Mouse (Mus musculus) ES-Bruce4 (cell line): ENCODE measurements around the gene Gm29609. TPM values are rescaled to one million over a fixed set of nuclear protein-coding genes. Genes with fewer than 3 reads are reported as not detected.

ENCODE experiments used
- H3K27ac ChIP-seq: 2 replicates; pipeline ENCODE4 v1.5.1; 2012; ENCODE audit warnings: low read length, inconsistent platforms; ENCODE audit not compliant: insufficient read depth
- H3K27me3 ChIP-seq: 2 replicates; pipeline ENCODE4 v1.6.1; 2012; ENCODE audit warnings: mild to moderate bottlenecking, low read length, inconsistent platforms; ENCODE audit not compliant: control insufficient read depth, poor library complexity, insufficient read depth, severe bottlenecking
- H3K36me3 ChIP-seq: 2 replicates; pipeline ENCODE4 v1.6.1; 2012; ENCODE audit warnings: inconsistent platforms, mild to moderate bottlenecking, low read length, moderate library complexity; ENCODE audit not compliant: control insufficient read depth, poor library complexity, insufficient read depth, severe bottlenecking
- H3K4me1 ChIP-seq: one replicate; pipeline ENCODE4 v1.8.1; 2011; ENCODE audit warnings: low read length; ENCODE audit not compliant: control insufficient read depth, insufficient read depth
- H3K4me3 ChIP-seq: 2 replicates; pipeline ENCODE4 v1.5.1; 2011; ENCODE audit warnings: low read depth, mild to moderate bottlenecking, low read length
- H3K9ac ChIP-seq: 2 replicates; pipeline ENCODE4 v1.6.1; 2012; ENCODE audit warnings: low read depth, mild to moderate bottlenecking, inconsistent platforms; ENCODE audit not compliant: poor library complexity, severe bottlenecking
- H3K9me3 ChIP-seq: replicated peaks from 2 replicates; pipeline ENCODE4 v1.6.1; 2012; ENCODE audit warnings: mild to moderate bottlenecking, low read length, inconsistent platforms; ENCODE audit not compliant: control insufficient read depth, poor library complexity, insufficient read depth, severe bottlenecking
- CTCF ChIP-seq: IDR thresholded peaks from one replicate; pipeline ENCODE4 v1.8.1; 2011; ENCODE audit warnings: low read depth, low read length
- EP300 ChIP-seq: IDR thresholded peaks from 2 replicates; pipeline ENCODE4 v1.6.1; 2011; ENCODE audit warnings: low read depth, low read length; ENCODE audit not compliant: insufficient read depth
- POLR2A ChIP-seq: IDR thresholded peaks from one replicate; pipeline ENCODE4 v1.8.1; 2011; ENCODE audit warnings: low read length; ENCODE audit not compliant: insufficient read depth
- polyA plus RNA-seq: library from polyadenylated mRNA; stranded (reverse); fragments of >200 nt; gene quantifications from 2 replicates; pipeline ENCODE4 v1.2.4, GENCODE M21; 2011; ENCODE audit warnings: low read depth; ENCODE audit not compliant: missing spikeins, insufficient read depth, insufficient read length

The Gm29609 gene
- polyA plus RNA-seq, 1 experiment: 2.6 TPM

DNA sequence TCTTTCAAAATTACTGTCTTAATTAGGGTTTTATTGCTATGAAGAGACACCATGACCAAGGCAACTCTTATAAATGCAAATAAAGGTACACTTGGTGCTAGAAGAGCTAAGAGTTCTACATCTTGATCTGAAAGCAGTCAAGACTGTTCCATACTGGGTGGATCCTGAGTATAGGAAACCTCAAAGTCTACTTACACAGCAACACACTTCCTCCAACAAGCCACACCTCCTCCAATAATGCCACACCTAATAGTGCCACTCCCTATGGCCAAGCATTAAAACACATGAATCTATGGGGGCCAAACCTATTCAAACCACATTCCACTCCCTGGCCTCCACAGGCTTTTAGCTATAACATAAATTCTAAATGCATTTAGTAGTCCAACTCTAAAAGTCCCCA, 17.2 kb downstream of the Gm29609 start:
- no peak overlapping the region for H3K9ac ChIP-seq
- H3K27ac ChIP-seq: no peak overlapping the region
- no peaks in the 10 kb centered on the region for H3K27me3 ChIP-seq
- H3K9me3 ChIP-seq: no peaks in the 10 kb centered on the region
- peaks cover 81% of the 10 kb centered on the region for H3K36me3 ChIP-seq
- TF ChIP-seq CTCF (no peak), POLR2A (no peak), EP300 (no peak)
- H3K4me3 ChIP-seq: no peak overlapping the region
- no peaks in the 10 kb centered on the region for H3K4me1 ChIP-seq

- TF ChIP-seq EP300 (no peak), CTCF (no peak), POLR2A (peak; percentile 82)
- Histone ChIP-seq H3K4me1 (no peaks in the 10 kb centered on the region), H3K36me3 (peaks cover 26% of the 10 kb centered on the region), H3K27ac (no peak within 1 kb of the TSS), H3K9ac (peak within 1 kb of the TSS; percentile 64), H3K4me3 (peak within 1 kb of the TSS; percentile 78), H3K9me3 (no peaks in the 10 kb centered on the region), H3K27me3 (no peaks in the 10 kb centered on the region)
These were observed 25.6 kb downstream of the Gm29609 start, which contains the start of gene Mpv17 for GRCm38 (mm10) chr5:31154152-31154553. TSS of gene Mpv17 (minus strand) at chr5:31154251.

DNA sequence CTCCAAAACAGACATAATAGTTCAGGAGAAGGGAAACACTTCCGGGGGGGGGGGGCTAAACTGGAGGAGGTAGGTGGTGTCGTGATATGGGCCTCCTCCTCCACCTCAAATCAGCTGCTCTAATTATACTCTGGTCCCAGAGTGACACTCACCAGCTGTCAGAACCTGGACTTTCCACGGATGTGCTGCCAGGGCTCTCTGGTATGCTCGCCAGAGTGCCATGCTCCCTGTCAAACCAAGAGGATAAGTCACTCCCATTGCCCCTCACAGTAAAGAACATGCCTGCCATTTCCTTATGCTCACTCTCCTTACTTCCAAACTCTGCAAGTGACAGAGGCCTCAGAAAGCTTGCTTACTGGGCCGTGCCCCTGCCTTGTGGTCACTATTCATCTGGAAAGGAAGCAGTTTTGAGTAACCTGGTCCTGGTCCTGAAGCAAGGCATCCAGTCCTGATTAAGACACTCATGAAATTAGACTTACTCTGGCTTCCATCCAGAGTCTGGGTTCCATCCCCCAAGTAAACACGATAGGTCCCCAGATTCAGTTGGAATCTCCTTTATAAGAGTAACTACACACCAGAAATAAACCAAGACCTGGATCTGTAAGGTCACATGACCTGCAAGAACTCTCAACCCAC, 26.1 kb downstream of the Gm29609 start:
- Histone ChIP-seq H3K27ac (no peak overlapping the region), H3K4me1 (no peaks in the 10 kb centered on the region), H3K9me3 (no peaks in the 10 kb centered on the region), H3K9ac (peak overlapping the region; percentile 64), H3K4me3 (peak overlapping the region; percentile 78), H3K36me3 (peaks cover 22% of the 10 kb centered on the region), H3K27me3 (no peaks in the 10 kb centered on the region)
- TF ChIP-seq CTCF: no peak
- no peak for TF ChIP-seq POLR2A
- no peak for TF ChIP-seq EP300

GRCm38 (mm10) chr5:31151746-31152145, 28.0 kb downstream of the Gm29609 start:
- Histone ChIP-seq H3K36me3 (peaks cover 3% of the 10 kb centered on the region; the same call in 1 of the 2 replicates), H3K27ac (no peak overlapping the region), H3K4me1 (no peaks in the 10 kb centered on the region), H3K9ac (no peak overlapping the region), H3K27me3 (no peaks in the 10 kb centered on the region), H3K9me3 (no peaks in the 10 kb centered on the region), H3K4me3 (no peak overlapping the region)
- TF ChIP-seq EP300 (no peak), CTCF (peak; percentile 7), POLR2A (no peak)

DNA sequence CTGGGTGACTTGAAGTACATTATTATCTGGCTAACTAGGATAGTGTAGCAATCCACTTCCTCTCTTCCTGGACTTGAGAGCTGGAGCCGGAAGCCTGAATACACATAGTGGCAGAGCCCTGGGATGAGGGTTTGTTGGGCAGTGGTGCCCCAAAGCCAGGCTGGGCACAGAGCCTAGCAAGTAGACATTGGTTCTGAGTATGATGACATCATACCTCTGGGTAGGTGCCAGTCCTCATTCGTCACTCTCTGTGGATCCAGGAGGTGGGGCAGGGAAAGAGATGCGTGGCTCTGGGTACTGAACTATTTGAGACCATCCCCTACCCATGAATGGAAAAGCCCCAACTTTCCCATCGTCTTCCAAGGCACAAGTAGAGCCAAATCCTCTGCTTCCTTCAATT, 29.9 kb downstream of the Gm29609 start:
- Histone ChIP-seq H3K27me3 (no peaks in the 10 kb centered on the region), H3K4me1 (no peaks in the 10 kb centered on the region), H3K9ac (no peak overlapping the region), H3K4me3 (no peak overlapping the region), H3K36me3 (peaks cover 2% of the 10 kb centered on the region), H3K27ac (no peak overlapping the region), H3K9me3 (no peaks in the 10 kb centered on the region)
- TF ChIP-seq POLR2A (no peak), EP300 (no peak), CTCF (no peak)

DNA sequence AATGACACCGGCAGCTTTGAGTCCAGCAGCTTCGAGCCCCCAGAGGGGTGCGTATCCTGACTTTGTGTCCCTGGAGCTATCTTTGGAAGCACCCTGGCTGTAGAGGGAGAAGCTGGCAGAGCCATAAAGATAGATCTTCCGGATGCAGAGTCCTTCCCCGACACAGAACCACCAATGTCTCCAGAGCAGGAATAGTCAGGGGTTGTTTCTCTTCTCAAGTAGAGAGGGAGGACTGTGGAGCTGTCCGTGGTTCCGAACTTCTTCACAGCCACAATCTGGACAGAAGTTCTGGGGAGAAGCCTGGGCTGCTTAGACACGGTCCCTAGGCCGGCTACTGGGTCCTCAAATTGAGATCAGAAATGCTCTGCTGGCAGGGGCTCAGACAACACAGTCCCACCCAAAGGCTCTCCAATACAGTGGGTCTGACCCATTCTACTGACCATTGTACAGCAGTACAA, 40.7 kb downstream of the Gm29609 start:
- no peak overlapping the region for H3K9ac ChIP-seq
- TF ChIP-seq POLR2A (no peak), EP300 (no peak), CTCF (no peak)
- no peaks in the 10 kb centered on the region for H3K4me1 ChIP-seq
- H3K27ac ChIP-seq: no peak overlapping the region
- no peaks in the 10 kb centered on the region for H3K9me3 ChIP-seq
- H3K27me3 ChIP-seq: peaks cover 12% of the 10 kb centered on the region; the same call in 1 of the 2 replicates
- no peak overlapping the region for H3K4me3 ChIP-seq
- no peaks in the 10 kb centered on the region for H3K36me3 ChIP-seq
